Mouse (Mus musculus): ENCODE measurements at regions not wholly inside any gene's neighbourhood (a gene's known extent, or its start where the extent isn't known, plus 50 kb on each side); places are given as distances from the start of the nearest gene placed in this dataset.

GRCm38 (mm10) chr2:146581220-146581619 lies 69.1 kb upstream of the Ralgapa2 start:
- TF ChIP-seq CTCF (conservative IDR thresholded peaks at IDR 0.05; ENCODE audit: low read length) (no peak), NANOG (IDR thresholded peaks at IDR 0.05; ENCODE audit: borderline replicate concordance, low read length) (no peak), POU5F1 (IDR thresholded peaks at IDR 0.05; ENCODE audit: borderline replicate concordance, low read length) (no peak)

All from E14TG2a.4 (cell line).